Mouse (Mus musculus): ENCODE measurements around the gene Dse.

Dse gene

GRCm38 (mm10) chr10:34205825-34206224 lies 1.7 kb downstream of the Dse start:
- ATAC-seq (ENCODE audit: insufficient number of reproducible peaks, low FRiP score, low TSS enrichment), result no peak

DNA sequence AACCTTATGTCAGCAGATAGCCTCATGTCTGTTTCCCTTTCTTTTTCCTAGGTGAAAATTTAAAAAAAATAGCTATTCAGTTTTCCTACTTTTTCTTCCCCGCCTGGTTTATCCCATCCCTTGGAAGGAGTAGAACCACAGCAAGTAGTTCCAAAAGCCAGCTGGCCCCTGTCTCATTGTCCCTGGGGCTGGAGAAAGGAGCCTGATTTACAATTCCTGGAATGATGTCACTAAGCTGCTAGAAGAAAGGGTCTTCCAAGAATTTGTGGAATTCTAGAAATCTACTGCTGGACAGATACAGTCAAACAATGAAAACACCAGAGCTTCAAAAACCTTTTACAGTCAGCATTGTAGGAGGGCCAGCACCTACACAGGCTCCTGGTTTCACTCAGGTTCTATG lies 6.8 kb downstream of the Dse start:
- ATAC-seq (ENCODE audit: insufficient number of reproducible peaks, low FRiP score, low TSS enrichment), result no peak

- no peak for ATAC-seq (ENCODE audit: insufficient number of reproducible peaks, low FRiP score, low TSS enrichment)
Observed at GRCm38 (mm10) chr10:34198574-34198973, 8.9 kb downstream of the Dse start.

GRCm38 (mm10) chr10:34198061-34198460 lies 9.5 kb downstream of the Dse start:
- ATAC-seq (ENCODE audit: insufficient number of reproducible peaks, low FRiP score, low TSS enrichment), result no peak

DNA sequence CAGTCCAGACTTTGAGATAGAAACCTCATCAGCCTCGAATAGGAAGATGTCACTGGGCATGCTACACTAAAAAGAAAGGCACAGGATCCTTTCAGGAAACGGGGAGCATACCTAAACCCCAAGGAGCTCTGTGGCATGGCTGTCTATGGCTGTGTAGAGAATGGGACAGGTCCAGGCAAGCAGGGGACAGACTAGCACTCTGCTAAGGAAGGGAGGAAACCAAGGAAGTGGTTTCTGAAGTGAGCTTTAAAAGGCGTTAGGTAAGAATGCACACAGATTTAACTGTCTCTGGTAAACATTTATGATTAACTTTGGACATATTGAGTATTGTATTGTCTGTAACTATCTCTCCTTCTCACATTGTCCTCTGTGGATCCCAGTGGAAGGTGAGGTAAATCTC lies 10.2 kb downstream of the Dse start:
- ATAC-seq (ENCODE audit: insufficient number of reproducible peaks, low FRiP score, low TSS enrichment), result no peak

DNA sequence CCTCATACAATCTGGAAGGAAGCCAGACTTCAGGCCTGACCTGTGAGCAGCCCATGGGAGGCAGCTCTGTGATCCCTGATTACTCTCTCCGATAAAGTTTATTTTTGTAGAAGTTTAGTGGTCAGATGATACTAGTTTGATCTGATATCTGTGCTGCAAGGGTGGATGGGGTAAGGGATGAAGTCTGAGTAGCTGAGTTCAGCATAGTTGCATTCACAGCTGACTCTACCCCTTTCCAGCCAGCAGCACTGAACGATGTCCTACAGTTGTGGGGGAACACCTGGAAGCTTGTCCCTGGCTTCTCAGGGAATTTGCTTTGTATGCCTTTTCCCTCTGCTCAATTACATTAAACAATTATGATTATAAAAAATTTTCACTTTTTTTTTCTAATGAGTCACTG lies 12.6 kb downstream of the Dse start:
- ATAC-seq (ENCODE audit: insufficient number of reproducible peaks, low FRiP score, low TSS enrichment), result no peak

GRCm38 (mm10) chr10:34194503-34194902 lies 13.0 kb downstream of the Dse start:
- ATAC-seq (ENCODE audit: insufficient number of reproducible peaks, low FRiP score, low TSS enrichment), result no peak

- no peak for ATAC-seq (ENCODE audit: insufficient number of reproducible peaks, low FRiP score, low TSS enrichment)
Observed at GRCm38 (mm10) chr10:34186571-34187260, 20.8 kb downstream of the Dse start.

DNA sequence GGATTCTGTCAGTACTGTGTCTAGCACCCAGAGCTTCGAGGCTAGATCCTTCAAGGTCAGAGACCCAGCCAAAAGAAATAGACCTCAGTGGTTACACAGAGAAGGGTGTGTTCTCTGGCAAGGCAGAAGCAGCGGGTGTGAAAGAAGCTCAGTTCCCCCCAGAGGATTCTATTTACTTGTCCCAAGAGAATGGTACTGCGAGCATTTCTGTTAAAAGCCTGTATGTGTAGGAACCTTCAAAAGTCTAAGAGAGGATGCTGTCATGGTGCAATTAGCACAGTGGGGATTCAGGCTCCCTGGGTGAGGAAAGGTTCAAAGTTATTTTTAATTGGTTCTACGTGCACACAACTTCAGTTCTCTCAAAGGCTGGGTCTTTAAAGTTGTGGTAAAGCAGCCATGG lies 22.0 kb downstream of the Dse start:
- ATAC-seq (ENCODE audit: insufficient number of reproducible peaks, low FRiP score, low TSS enrichment), result no peak

- no peak for ATAC-seq (ENCODE audit: insufficient number of reproducible peaks, low FRiP score, low TSS enrichment)
Observed at GRCm38 (mm10) chr10:34184956-34185355, 22.6 kb downstream of the Dse start.

- ATAC-seq (ENCODE audit: insufficient number of reproducible peaks, low FRiP score, low TSS enrichment), result no peak
Observed at GRCm38 (mm10) chr10:34183731-34184130, 23.8 kb downstream of the Dse start.

DNA sequence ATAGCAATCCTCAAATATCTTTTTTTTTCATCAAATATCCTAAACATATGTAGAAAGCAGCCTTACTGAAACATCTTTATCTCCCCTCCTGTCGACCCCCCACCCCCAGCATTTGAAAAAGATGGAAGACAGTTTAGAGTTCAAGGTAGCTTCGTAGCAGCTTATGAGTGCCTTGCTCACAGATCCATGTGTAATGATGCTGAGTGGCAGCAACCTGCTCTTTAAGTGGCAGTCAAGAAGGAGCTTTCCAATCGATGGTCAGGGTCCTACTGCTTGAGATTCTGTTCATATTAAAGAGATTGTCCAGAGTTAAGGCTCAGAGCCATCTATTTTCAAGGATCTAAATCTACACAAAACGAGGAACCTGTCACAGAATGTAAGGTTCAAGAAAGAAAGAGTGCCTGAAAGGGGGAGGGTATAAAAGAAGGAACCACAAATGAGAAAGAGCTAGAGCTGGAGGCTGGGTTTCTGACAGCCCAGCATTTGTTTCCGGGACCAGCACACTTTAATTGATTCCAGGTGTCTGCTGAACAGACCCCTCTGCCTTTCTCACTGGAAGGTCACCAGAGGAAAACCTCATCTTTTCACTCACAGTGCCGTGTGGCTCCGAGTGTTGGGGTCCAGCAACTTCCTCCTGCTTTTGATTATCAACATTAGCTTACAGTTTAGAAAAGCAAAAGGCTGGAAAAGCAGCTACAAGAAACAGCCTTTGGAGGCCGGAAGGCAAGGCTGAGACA lies 31.5 kb downstream of the Dse start:
- no peak for ATAC-seq (ENCODE audit: insufficient number of reproducible peaks, low FRiP score, low TSS enrichment)

GRCm38 (mm10) chr10:34172663-34173282 lies 34.7 kb downstream of the Dse start:
- ATAC-seq (ENCODE audit: insufficient number of reproducible peaks, low FRiP score, low TSS enrichment), result no peak

- no peak for ATAC-seq (ENCODE audit: insufficient number of reproducible peaks, low FRiP score, low TSS enrichment)
Observed at GRCm38 (mm10) chr10:34171660-34172059, 35.9 kb downstream of the Dse start.

- no peak for ATAC-seq (ENCODE audit: insufficient number of reproducible peaks, low FRiP score, low TSS enrichment)
Observed at GRCm38 (mm10) chr10:34171191-34171590, 36.3 kb downstream of the Dse start.

- no peak for ATAC-seq (ENCODE audit: insufficient number of reproducible peaks, low FRiP score, low TSS enrichment)
Observed at GRCm38 (mm10) chr10:34166971-34167370, 40.5 kb downstream of the Dse start.

DNA sequence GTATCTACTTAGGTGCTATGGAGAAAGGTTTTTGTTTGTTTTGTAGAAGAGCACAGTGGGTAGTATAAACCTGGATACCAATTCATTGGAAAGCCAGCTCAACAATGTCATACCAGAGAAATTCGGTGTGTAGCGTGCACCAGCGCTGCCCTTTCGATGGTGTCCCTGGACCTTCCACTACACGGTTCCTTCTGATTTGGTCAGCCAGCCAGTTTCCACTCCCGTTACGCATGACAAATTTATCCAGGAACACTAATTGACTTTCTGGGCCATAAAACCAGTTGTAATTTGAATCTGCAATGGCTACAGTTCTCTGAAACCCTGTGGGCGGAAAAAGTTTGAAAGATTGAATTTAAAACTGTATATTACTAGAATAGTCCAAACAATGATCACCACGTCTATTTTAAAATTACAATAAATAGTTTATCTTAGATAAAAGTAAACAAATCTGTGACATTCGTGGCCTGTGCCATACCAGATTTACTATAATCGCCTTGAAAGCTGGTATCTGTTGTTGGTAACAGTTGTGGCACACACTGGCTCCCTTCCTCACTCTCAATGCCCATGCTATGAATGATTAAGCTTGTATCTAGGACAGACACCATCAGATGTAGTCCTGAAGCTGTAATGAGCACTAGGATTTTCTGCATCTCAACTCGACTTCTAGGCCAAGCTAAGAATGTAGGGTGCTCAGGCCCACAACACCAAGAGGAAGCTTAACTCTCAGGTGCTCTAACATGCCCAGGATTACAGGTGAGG lies 51.5 kb downstream of the Dse start:
- ATAC-seq (ENCODE audit: insufficient number of reproducible peaks, low FRiP score, low TSS enrichment), result no peak

- ATAC-seq (ENCODE audit: insufficient number of reproducible peaks, low FRiP score, low TSS enrichment), result no peak
Observed at GRCm38 (mm10) chr10:34151827-34152226, 55.7 kb downstream of the Dse start.

- ATAC-seq (ENCODE audit: insufficient number of reproducible peaks, low FRiP score, low TSS enrichment), result no peak
Observed at GRCm38 (mm10) chr10:34150454-34150853, 57.1 kb downstream of the Dse start.

GRCm38 (mm10) chr10:34149772-34150171 lies 57.7 kb downstream of the Dse start:
- ATAC-seq (ENCODE audit: insufficient number of reproducible peaks, low FRiP score, low TSS enrichment), result no peak

DNA sequence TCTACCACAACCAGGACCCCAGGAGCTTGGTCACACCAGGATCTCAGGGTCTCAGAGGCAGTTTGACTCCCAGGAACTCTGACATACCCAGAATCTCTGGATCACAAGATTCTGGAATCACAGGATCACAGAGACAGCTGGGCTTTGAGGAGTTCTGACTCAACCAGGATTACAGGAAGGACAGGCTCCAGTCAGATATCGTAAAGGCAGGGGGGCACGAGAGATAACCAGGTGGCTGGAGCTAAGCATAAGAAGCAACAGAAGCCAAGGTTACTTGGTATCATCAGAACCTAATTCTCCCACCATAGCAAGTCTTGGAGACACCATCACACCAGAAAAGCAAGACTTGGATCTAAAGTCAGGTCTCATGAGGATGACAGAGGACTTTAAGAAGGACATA lies 65.8 kb downstream of the Dse start:
- ATAC-seq (ENCODE audit: insufficient number of reproducible peaks, low FRiP score, low TSS enrichment), result no peak

Data from cerebellum, adult (tissue).